Mouse (Mus musculus) forebrain, embryonic 13.5 days (tissue): ENCODE results near the gene Notch4. TPM values are rescaled to one million over a fixed set of nuclear protein-coding genes. Genes with fewer than 3 reads are reported as not detected.
A peak's percentile ranks its signal among the peaks of the same experiment; 100 is the strongest.

ENCODE experiments used
- ATAC-seq: fragments of 200-750 bp; cut with Nextera tagmentation; 2 replicates; pipeline ENCODE4 v1.8.0; 2017
- H3K27ac ChIP-seq: fragments of 300-500 bp; sonication (generic); 2 replicates; pipeline ENCODE4 v1.5.1; 2015; ENCODE audit warnings: inconsistent platforms, mild to moderate bottlenecking, moderate library complexity
- H3K27me3 ChIP-seq: fragments of 300-500 bp; sonication (generic); 2 replicates; pipeline ENCODE4 v1.6.1; 2015; ENCODE audit warnings: mild to moderate bottlenecking, inconsistent platforms
- H3K36me3 ChIP-seq: fragments of 300-500 bp; sonication (generic); 2 replicates; pipeline ENCODE4 v1.6.1; 2015; ENCODE audit warnings: mild to moderate bottlenecking, inconsistent platforms; ENCODE audit not compliant: poor library complexity, severe bottlenecking
- H3K4me1 ChIP-seq: fragments of 300-500 bp; sonication (generic); 2 replicates; pipeline ENCODE4 v1.6.1; 2015; ENCODE audit warnings: inconsistent platforms
- H3K4me2 ChIP-seq: fragments of 300-500 bp; sonication (generic); 2 replicates; pipeline ENCODE4 v1.6.1; 2015; ENCODE audit warnings: inconsistent platforms, mild to moderate bottlenecking, moderate library complexity
- H3K4me3 ChIP-seq: fragments of 300-500 bp; sonication (generic); 2 replicates; pipeline ENCODE4 v1.5.1; 2015; ENCODE audit warnings: mild to moderate bottlenecking, inconsistent platforms
- H3K9ac ChIP-seq: fragments of 300-500 bp; sonication (generic); 2 replicates; pipeline ENCODE4 v1.6.1; 2015; ENCODE audit warnings: mild to moderate bottlenecking, inconsistent platforms
- H3K9me3 ChIP-seq: fragments of 300-500 bp; sonication (generic); replicated peaks from 2 replicates; pipeline ENCODE4 v1.6.1; 2016; ENCODE audit warnings: inconsistent platforms
- WGBS: fragments of 180-500 bp; shearing (Covaris S2); methylation state at CpG from one replicate; pipeline ENCODE4 v1.1.7; 2015; 5-methylcytosine and 5-hydroxymethylcytosine counted together
- polyA plus RNA-seq: library from polyadenylated mRNA; unstranded; fragments of >200 nt; fragmentation: Nextera tagmentation; extraction: Ambion mirVana; gene quantifications from 2 replicates; pipeline ENCODE4 v1.2.1, GENCODE M21; 2015

Gene Notch4
- polyA plus RNA-seq, 1 experiment from 2014 or later = 4.6 TPM

GRCm38 (mm10) chr17:34618999-34619398 is 54.9 kb downstream of the Notch4 start:
- H3K27ac ChIP-seq = no peak overlapping the region
- H3K4me1 ChIP-seq = no peaks in the 10 kb centered on the region
- H3K9me3 ChIP-seq = no peaks in the 10 kb centered on the region
- no peak overlapping the region for H3K9ac ChIP-seq
- no peak overlapping the region for H3K4me3 ChIP-seq
- peaks cover 71% of the 10 kb centered on the region for H3K36me3 ChIP-seq
- no peaks in the 10 kb centered on the region for H3K27me3 ChIP-seq
- WGBS = 17% methylated on average over 6 of the region's 6 CpGs
- peak; percentile 22; the same call in 1 of the 2 replicates for ATAC-seq
- no peak overlapping the region for H3K4me2 ChIP-seq

- 97% methylated on average over 8 of the region's 8 CpGs for WGBS
- Histone ChIP-seq H3K27ac (no peak overlapping the region), H3K27me3 (no peaks in the 10 kb centered on the region), H3K9ac (no peak overlapping the region), H3K4me2 (no peak overlapping the region), H3K9me3 (no peaks in the 10 kb centered on the region), H3K4me3 (no peak overlapping the region), H3K36me3 (peaks cover 61% of the 10 kb centered on the region), H3K4me1 (peaks cover 1% of the 10 kb centered on the region)
- ATAC-seq = no peak
Observed at GRCm38 (mm10) chr17:34621006-34621405, 56.9 kb downstream of the Notch4 start.

- 86% methylated on average over 9 of the region's 9 CpGs for WGBS
- H3K4me3 ChIP-seq = no peak overlapping the region
- no peak for ATAC-seq
- no peak overlapping the region for H3K9ac ChIP-seq
- no peak overlapping the region for H3K27ac ChIP-seq
- H3K9me3 ChIP-seq = no peaks in the 10 kb centered on the region
- no peaks in the 10 kb centered on the region for H3K27me3 ChIP-seq
- H3K36me3 ChIP-seq = peaks cover 44% of the 10 kb centered on the region
- no peak overlapping the region for H3K4me2 ChIP-seq
- peaks cover 16% of the 10 kb centered on the region for H3K4me1 ChIP-seq
Observed at GRCm38 (mm10) chr17:34623161-34623560, 59.1 kb downstream of the Notch4 start.

GRCm38 (mm10) chr17:34624981-34625380 is 60.9 kb downstream of the Notch4 start:
- no peak overlapping the region for H3K4me2 ChIP-seq
- peaks cover 44% of the 10 kb centered on the region for H3K36me3 ChIP-seq
- no peak for ATAC-seq
- no peak overlapping the region for H3K27ac ChIP-seq
- H3K4me1 ChIP-seq = peaks cover 34% of the 10 kb centered on the region
- WGBS = 97% methylated on average over 3 of the region's 3 CpGs
- no peaks in the 10 kb centered on the region for H3K9me3 ChIP-seq
- no peak overlapping the region for H3K4me3 ChIP-seq
- peaks cover 4% of the 10 kb centered on the region for H3K27me3 ChIP-seq
- no peak overlapping the region for H3K9ac ChIP-seq

GRCm38 (mm10) chr17:34626062-34626772 is 62.1 kb downstream of the Notch4 start:
- peaks cover 38% of the 10 kb centered on the region for H3K36me3 ChIP-seq
- WGBS = 53% methylated on average over 16 of the region's 16 CpGs
- H3K9ac ChIP-seq = peak overlapping the region; percentile 80
- H3K27me3 ChIP-seq = peaks cover 17% of the 10 kb centered on the region
- no peak for ATAC-seq
- peak overlapping the region; percentile 93 for H3K4me2 ChIP-seq
- H3K27ac ChIP-seq = peak overlapping the region; percentile 88
- peak overlapping the region; percentile 81 for H3K4me3 ChIP-seq
- H3K9me3 ChIP-seq = no peaks in the 10 kb centered on the region
- peaks cover 47% of the 10 kb centered on the region for H3K4me1 ChIP-seq

- peak overlapping the region; percentile 81 for H3K4me3 ChIP-seq
- H3K4me1 ChIP-seq = peaks cover 52% of the 10 kb centered on the region
- peak overlapping the region; percentile 80 for H3K9ac ChIP-seq
- peak overlapping the region; percentile 88 for H3K27ac ChIP-seq
- peak; percentile 8; the same call in 1 of the 2 replicates for ATAC-seq
- no peaks in the 10 kb centered on the region for H3K9me3 ChIP-seq
- H3K27me3 ChIP-seq = peaks cover 22% of the 10 kb centered on the region
- peaks cover 32% of the 10 kb centered on the region for H3K36me3 ChIP-seq
- 2% methylated on average over 18 of the region's 18 CpGs for WGBS
- H3K4me2 ChIP-seq = peak overlapping the region; percentile 93
Observed at GRCm38 (mm10) chr17:34626773-34627092, 62.7 kb downstream of the Notch4 start.

- Histone ChIP-seq H3K9ac (peak overlapping the region; percentile 80), H3K9me3 (no peaks in the 10 kb centered on the region), H3K4me1 (peaks cover 58% of the 10 kb centered on the region), H3K36me3 (peaks cover 27% of the 10 kb centered on the region), H3K27ac (peak overlapping the region; percentile 88), H3K27me3 (peaks cover 28% of the 10 kb centered on the region), H3K4me3 (peak overlapping the region; percentile 81), H3K4me2 (peak overlapping the region; percentile 93)
- ATAC-seq = peak; percentile 71
- 1% methylated on average over 36 of the region's 45 CpGs for WGBS
Observed at GRCm38 (mm10) chr17:34627093-34627942, 63.2 kb downstream of the Notch4 start.

GRCm38 (mm10) chr17:34627943-34628643 is 64.0 kb downstream of the Notch4 start, which contains the start of gene Ppt2:
Gene Ppt2 (minus strand): TSS chr17:34628510.
- 6% methylated on average over 29 of the region's 29 CpGs for WGBS
- Histone ChIP-seq H3K36me3 (peaks cover 19% of the 10 kb centered on the region), H3K27me3 (peaks cover 35% of the 10 kb centered on the region), H3K4me1 (peaks cover 60% of the 10 kb centered on the region), H3K4me2 (peak within 1 kb of the TSS; percentile 93), H3K9me3 (no peaks in the 10 kb centered on the region), H3K27ac (peak within 1 kb of the TSS; percentile 88), H3K4me3 (peak within 1 kb of the TSS; percentile 81), H3K9ac (peak within 1 kb of the TSS; percentile 80)
- ATAC-seq = no peak

GRCm38 (mm10) chr17:34628644-34628967 is 64.5 kb downstream of the Notch4 start:
- H3K4me1 ChIP-seq = peaks cover 60% of the 10 kb centered on the region
- ATAC-seq = no peak
- H3K4me2 ChIP-seq = peak overlapping the region; percentile 93
- peak overlapping the region; percentile 81 for H3K4me3 ChIP-seq
- 17% methylated on average over 5 of the region's 5 CpGs for WGBS
- H3K36me3 ChIP-seq = peaks cover 14% of the 10 kb centered on the region; the same call in 1 of the 2 replicates
- no peaks in the 10 kb centered on the region for H3K9me3 ChIP-seq
- peak overlapping the region; percentile 80 for H3K9ac ChIP-seq
- peak overlapping the region; percentile 88 for H3K27ac ChIP-seq
- peaks cover 41% of the 10 kb centered on the region for H3K27me3 ChIP-seq

GRCm38 (mm10) chr17:34629221-34629751 is 65.2 kb downstream of the Notch4 start, which contains the start of gene Prrt1:
Gene Prrt1 (plus strand): TSS chr17:34629533.
- Histone ChIP-seq H3K9me3 (no peaks in the 10 kb centered on the region), H3K36me3 (0 out of 2 replicates have a peak, but pooled peaks cover 7% of the 10 kb centered on the region), H3K27me3 (peaks cover 43% of the 10 kb centered on the region), H3K4me1 (peaks cover 60% of the 10 kb centered on the region), H3K9ac (peak within 1 kb of the TSS; percentile 80), H3K4me3 (peak within 1 kb of the TSS; percentile 81), H3K27ac (peak within 1 kb of the TSS; percentile 88), H3K4me2 (peak within 1 kb of the TSS; percentile 93)
- ATAC-seq = peak; percentile 36; the same call in 1 of the 2 replicates
- 3% methylated on average over 14 of the region's 16 CpGs for WGBS

- WGBS = 13% methylated on average over 12 of the region's 12 CpGs
- Histone ChIP-seq H3K4me1 (peaks cover 60% of the 10 kb centered on the region), H3K27ac (no peak overlapping the region)
Observed at GRCm38 (mm10) chr17:34629796-34630603, 65.9 kb downstream of the Notch4 start.

More at GRCm38 (mm10) chr17:34629796-34630603, 65.9 kb downstream of the Notch4 start:
- Histone ChIP-seq H3K4me3 (peak overlapping the region; percentile 81), H3K27me3 (peaks cover 43% of the 10 kb centered on the region), H3K36me3 (0 out of 2 replicates have a peak, but pooled peaks cover 6% of the 10 kb centered on the region), H3K9me3 (no peaks in the 10 kb centered on the region), H3K4me2 (peak overlapping the region; percentile 93), H3K9ac (peak overlapping the region; percentile 80)
- ATAC-seq = no peak
